Mouse (Mus musculus) bone marrow, adult 2 months (tissue): ENCODE results near the gene 4930404N11Rik.
A peak's percentile ranks its signal among the peaks of the same experiment; 100 is the strongest.

Experiments
- CTCF ChIP-seq: fragments of 200-500 bp; IDR thresholded peaks from 2 replicates; pipeline ENCODE4 v1.5.1; 2011; ENCODE audit warnings: low read length, control low read depth; ENCODE audit not compliant: control insufficient read depth, insufficient read depth
- POLR2A ChIP-seq: fragments of 200-500 bp; IDR thresholded peaks from 2 replicates; pipeline ENCODE4 v1.6.1; 2011; ENCODE audit warnings: low read depth, mild to moderate bottlenecking, control low read depth, low read length, borderline replicate concordance; ENCODE audit not compliant: control insufficient read depth

GRCm38 (mm10) chr10:81350351-81351063, 15.1 kb downstream of the 4930404N11Rik start, which contains the start of gene Hmg20b:
- TF ChIP-seq CTCF (peak; percentile 82), POLR2A (no peak)
